Mouse (Mus musculus) adrenal gland, adult 2 months (tissue): Measurements from ENCODE around the gene Rab3ip. TPM values are rescaled to one million over a fixed set of nuclear protein-coding genes. Genes with fewer than 3 reads are reported as not detected.

Source experiments
- DNase-seq: peaks from one replicate; pipeline ENCODE4 v3.0.0; 2021
- long read RNA-seq: library from polyadenylated mRNA; stranded (forward); transcript quantifications from one replicate; pipeline ENCODE4 v2.0.0, GENCODE M21; 2021
- polyA plus RNA-seq: library from polyadenylated mRNA; depleted of rRNA; stranded (reverse); fragments of >200 nt; gene quantifications from 2 replicates; pipeline ENCODE4 v1.2.3, GENCODE M21; 2012; rRNA removed
- total RNA-seq, 2 experiments: library from RNA; stranded (reverse); gene quantifications; 2 replicates each; pipeline ENCODE4 v1.2.3; 2021

Gene Rab3ip
- 10 to 100 TPM; 36.8 to 37.9 TPM for total RNA-seq
- 45.4 and 52.2 TPM in 2 replicates for polyA plus RNA-seq
- long read RNA-seq, transcript Rab3ip-203 (11 exons, 1,844 nt) = major isoform, 36 of 40 reads
- long read RNA-seq, partial matches to known transcripts = 0 of 40 reads
- long read RNA-seq, other reads (novel, unspliced or antisense) = 4 of 40 reads

- DNase-seq = peak; percentile 93
Measured at GRCm38 (mm10) chr10:116950009-116950769, at the start of gene Rab3ip. Gene Rab3ip (minus strand): TSS chr10:116950769.

GRCm38 (mm10) chr10:116998716-116999455, 48.3 kb upstream of the Rab3ip start:
- no peak for DNase-seq

GRCm38 (mm10) chr10:116996236-116996600, 45.6 kb upstream of the Rab3ip start:
- peak; percentile 93 for DNase-seq

- DNase-seq = no peak
Measured at GRCm38 (mm10) chr10:116995584-116996235, 45.1 kb upstream of the Rab3ip start.

GRCm38 (mm10) chr10:116995162-116995561, 44.6 kb upstream of the Rab3ip start:
- no peak for DNase-seq

GRCm38 (mm10) chr10:116993971-116994370, 43.4 kb upstream of the Rab3ip start:
- no peak for DNase-seq

GRCm38 (mm10) chr10:116986264-116987082, 35.9 kb upstream of the Rab3ip start, which contains the start of gene Best3:
Gene Best3 (plus strand): TSS chr10:116986314.
- no peak for DNase-seq

- DNase-seq = no peak
Measured at GRCm38 (mm10) chr10:116984836-116985235, 34.3 kb upstream of the Rab3ip start.

GRCm38 (mm10) chr10:116982526-116982925, 32.0 kb upstream of the Rab3ip start:
- no peak for DNase-seq

- DNase-seq = peak; percentile 13
Measured at GRCm38 (mm10) chr10:116980888-116981287, 30.3 kb upstream of the Rab3ip start.

GRCm38 (mm10) chr10:116980273-116980672, 29.7 kb upstream of the Rab3ip start:
- DNase-seq = no peak

- peak; percentile 33 for DNase-seq
Measured at GRCm38 (mm10) chr10:116978841-116979240, 28.3 kb upstream of the Rab3ip start.

- no peak for DNase-seq
Measured at GRCm38 (mm10) chr10:116977858-116978257, 27.3 kb upstream of the Rab3ip start.

GRCm38 (mm10) chr10:116977455-116977854, 26.9 kb upstream of the Rab3ip start:
- no peak for DNase-seq

GRCm38 (mm10) chr10:116972509-116972908, 21.9 kb upstream of the Rab3ip start, which contains the start of gene Gm10271:
Gene Gm10271 (minus strand): TSS chr10:116972609.
- no peak for DNase-seq

GRCm38 (mm10) chr10:116968741-116969140, 18.2 kb upstream of the Rab3ip start:
- DNase-seq = no peak

- DNase-seq = no peak
Measured at GRCm38 (mm10) chr10:116966065-116966464, 15.5 kb upstream of the Rab3ip start.

GRCm38 (mm10) chr10:116965297-116965696, 14.7 kb upstream of the Rab3ip start:
- no peak for DNase-seq

- no peak for DNase-seq
Measured at GRCm38 (mm10) chr10:116964571-116964970, 14.0 kb upstream of the Rab3ip start.

- DNase-seq = no peak
Measured at GRCm38 (mm10) chr10:116964084-116964483, 13.5 kb upstream of the Rab3ip start.

GRCm38 (mm10) chr10:116962803-116963202, 12.2 kb upstream of the Rab3ip start:
- DNase-seq = no peak
